Mouse (Mus musculus) lung, postnatal 0 days (tissue): ENCODE results near the gene Ushbp1.
A peak's percentile ranks its signal among the peaks of the same experiment; 100 is the strongest.

ENCODE experiments used
- CTCF ChIP-seq: IDR thresholded peaks from 2 replicates; pipeline ENCODE4 v1.5.1; 2016; ENCODE audit warnings: antibody characterized with exemption, mild to moderate bottlenecking
- EP300 ChIP-seq: IDR thresholded peaks from 2 replicates; pipeline ENCODE4 v1.6.1; 2016; ENCODE audit warnings: antibody characterized with exemption, mild to moderate bottlenecking, control low read depth

DNA sequence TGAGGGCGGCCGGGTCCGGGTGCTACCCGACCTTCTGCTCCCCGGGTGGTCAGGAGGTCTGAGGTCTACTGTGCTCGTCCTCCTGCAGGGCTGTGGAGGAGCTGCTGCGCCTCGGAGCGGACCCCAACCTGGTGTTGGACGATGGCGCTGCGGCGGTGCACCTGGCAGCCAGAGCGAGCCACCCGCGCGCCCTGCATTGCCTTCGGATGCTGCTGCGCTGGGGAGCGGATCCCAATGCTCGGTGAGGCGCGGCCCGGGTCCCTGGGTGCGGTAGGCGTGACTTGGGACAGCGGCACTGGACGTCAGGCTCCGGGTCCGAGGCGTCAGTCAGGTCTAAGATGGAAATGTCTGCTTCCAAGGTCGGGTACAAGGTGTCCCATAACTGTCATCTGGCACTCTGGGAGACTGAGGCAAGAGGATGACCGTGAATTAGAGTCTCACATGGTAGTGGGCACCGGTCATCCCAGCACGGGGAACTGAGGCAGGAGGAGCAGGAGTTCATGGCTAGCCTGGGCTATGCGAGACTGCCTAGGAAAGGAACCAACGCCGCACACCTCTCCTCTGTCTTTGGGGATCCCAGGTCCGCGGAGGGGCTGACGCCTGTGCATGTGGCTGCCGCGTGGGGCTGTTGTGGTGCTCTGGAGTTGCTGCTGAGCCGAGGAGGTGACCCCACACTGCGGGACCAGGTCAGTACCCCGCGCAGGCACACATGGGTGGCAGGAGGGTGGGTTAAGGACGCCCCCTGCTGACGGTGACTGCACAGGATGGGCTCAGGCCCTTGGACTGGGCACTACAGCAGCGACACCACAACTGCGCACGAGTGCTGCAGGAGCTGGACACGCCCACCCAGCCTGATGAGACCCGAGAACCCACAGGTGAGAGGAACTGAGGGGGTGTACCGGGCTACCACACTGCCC, 10.8 kb upstream of the Ushbp1 start:
- TF ChIP-seq CTCF (peak; percentile 93), EP300 (no peak)
